Mouse (Mus musculus): Measurements from ENCODE around the gene St8sia6. TPM values are rescaled to one million over a fixed set of nuclear protein-coding genes. Genes with fewer than 3 reads are reported as not detected.
"Not testable (repeated sequence)": the region's sequence is repeated elsewhere in the genome, so short reads cannot be mapped to it uniquely, and the experiment has no call there.

St8sia6 gene
- polyA plus RNA-seq, 1 experiment from 2014 or later = 2.9 TPM

- Histone ChIP-seq H3K9me3 (ENCODE audit: control insufficient read depth, low read length) (no peaks in the 10 kb centered on the region), H3K4me1 (replicated peaks; ENCODE audit: control insufficient read depth, insufficient read depth, low read length) (no peaks in the 10 kb centered on the region), H3K4me3 (replicated peaks; ENCODE audit: low read length) (no peak overlapping the region), H3K27me3 (ENCODE audit: control insufficient read depth, insufficient read depth, low read length) (no peaks in the 10 kb centered on the region), H3K36me3 (replicated peaks; ENCODE audit: control insufficient read depth, insufficient read depth) (no peaks in the 10 kb centered on the region), H3K4me2 (replicated peaks) (no peak overlapping the region), H3K9ac (no peak overlapping the region), H3K27ac (no peak overlapping the region)
- 0 out of 2 replicates have a peak, but pooled peaks have one; percentile 73 for ATAC-seq (ENCODE audit: low FRiP score)
- DNase-seq (ENCODE audit: low spot score) = no peak
- 70% methylated on average over 2 of the region's 2 CpGs for whole genome bisulfite sequencing
Measured at GRCm38 (mm10) chr2:13694417-13694816, 99.4 kb downstream of the St8sia6 start.

GRCm38 (mm10) chr2:13684380-13684779 is 109.5 kb downstream of the St8sia6 start:
- no peak for ATAC-seq (ENCODE audit: low FRiP score)
- H3K4me2 ChIP-seq (replicated peaks) = no peak overlapping the region
- DNase-seq (ENCODE audit: low spot score) = no peak
- no peak overlapping the region for H3K4me3 ChIP-seq (replicated peaks; ENCODE audit: low read length)
- 0 out of 2 replicates have a peak, but pooled peaks cover 7% of the 10 kb centered on the region for H3K4me1 ChIP-seq (replicated peaks; ENCODE audit: control insufficient read depth, insufficient read depth, low read length)
- no peaks in the 10 kb centered on the region for H3K36me3 ChIP-seq (replicated peaks; ENCODE audit: control insufficient read depth, insufficient read depth)
- no peaks in the 10 kb centered on the region for H3K9me3 ChIP-seq (ENCODE audit: control insufficient read depth, low read length)
- no peak overlapping the region for H3K27ac ChIP-seq
- no peaks in the 10 kb centered on the region for H3K27me3 ChIP-seq (ENCODE audit: control insufficient read depth, insufficient read depth, low read length)
- no peak overlapping the region for H3K9ac ChIP-seq
- 87% methylated on average over 4 of the region's 4 CpGs for WGBS

- H3K4me2 ChIP-seq (replicated peaks) = no peak overlapping the region
- WGBS = 74% methylated on average over 2 of the region's 2 CpGs
- H3K4me1 ChIP-seq (replicated peaks; ENCODE audit: control insufficient read depth, insufficient read depth, low read length) = 0 out of 2 replicates have a peak, but pooled peaks cover 7% of the 10 kb centered on the region
Measured at GRCm38 (mm10) chr2:13683205-13683570, 110.7 kb downstream of the St8sia6 start.

GRCm38 (mm10) chr2:13682488-13683204 is 111.2 kb downstream of the St8sia6 start:
- H3K36me3 ChIP-seq (replicated peaks; ENCODE audit: control insufficient read depth, insufficient read depth) = no peaks in the 10 kb centered on the region
- DNase-seq (ENCODE audit: low spot score) (peak; percentile 76), ATAC-seq (ENCODE audit: low FRiP score) (peak; percentile 79)
- H3K4me3 ChIP-seq (replicated peaks; ENCODE audit: low read length) = no peak overlapping the region
- H3K27me3 ChIP-seq (ENCODE audit: control insufficient read depth, insufficient read depth, low read length) = no peaks in the 10 kb centered on the region
- H3K4me1 ChIP-seq (replicated peaks; ENCODE audit: control insufficient read depth, insufficient read depth, low read length) = 0 out of 2 replicates have a peak, but pooled peaks cover 7% of the 10 kb centered on the region
- H3K4me2 ChIP-seq (replicated peaks) = no peak overlapping the region
- H3K9me3 ChIP-seq (ENCODE audit: control insufficient read depth, low read length) = no peaks in the 10 kb centered on the region
- no peak overlapping the region for H3K27ac ChIP-seq
- 58% methylated on average over 4 of the region's 4 CpGs for WGBS
- H3K9ac ChIP-seq = no peak overlapping the region

More at GRCm38 (mm10) chr2:13683205-13683570, 110.7 kb downstream of the St8sia6 start:
- DNase-seq (ENCODE audit: low spot score) (no peak), ATAC-seq (ENCODE audit: low FRiP score) (peak; percentile 43; the same call in 1 of the 2 replicates)
- Histone ChIP-seq H3K27ac (no peak overlapping the region), H3K9ac (no peak overlapping the region), H3K36me3 (replicated peaks; ENCODE audit: control insufficient read depth, insufficient read depth) (no peaks in the 10 kb centered on the region), H3K4me3 (replicated peaks; ENCODE audit: low read length) (no peak overlapping the region), H3K27me3 (ENCODE audit: control insufficient read depth, insufficient read depth, low read length) (no peaks in the 10 kb centered on the region), H3K9me3 (ENCODE audit: control insufficient read depth, low read length) (no peaks in the 10 kb centered on the region)

- no peaks in the 10 kb centered on the region for H3K9me3 ChIP-seq (ENCODE audit: control insufficient read depth, low read length)
- 66% methylated on average over 3 of the region's 3 CpGs for WGBS
- DNase-seq (ENCODE audit: low spot score) = no peak
Measured at GRCm38 (mm10) chr2:13672946-13673345, 120.9 kb downstream of the St8sia6 start.

GRCm38 (mm10) chr2:13672426-13672825 is 121.4 kb downstream of the St8sia6 start:
- DNase-seq (ENCODE audit: low spot score) (no peak), ATAC-seq (ENCODE audit: low FRiP score) (no peak)
- no peak overlapping the region for H3K4me3 ChIP-seq (replicated peaks; ENCODE audit: low read length)
- no peak overlapping the region for H3K27ac ChIP-seq
- H3K36me3 ChIP-seq (replicated peaks; ENCODE audit: control insufficient read depth, insufficient read depth) = no peaks in the 10 kb centered on the region
- no peaks in the 10 kb centered on the region for H3K27me3 ChIP-seq (ENCODE audit: control insufficient read depth, insufficient read depth, low read length)
- no peak overlapping the region for H3K4me2 ChIP-seq (replicated peaks)
- no peaks in the 10 kb centered on the region for H3K4me1 ChIP-seq (replicated peaks; ENCODE audit: control insufficient read depth, insufficient read depth, low read length)
- no peaks in the 10 kb centered on the region for H3K9me3 ChIP-seq (ENCODE audit: control insufficient read depth, low read length)
- WGBS = 87% methylated on average over 12 of the region's 12 CpGs
- no peak overlapping the region for H3K9ac ChIP-seq

More at GRCm38 (mm10) chr2:13672946-13673345, 120.9 kb downstream of the St8sia6 start:
- no peak overlapping the region for H3K9ac ChIP-seq
- no peaks in the 10 kb centered on the region for H3K36me3 ChIP-seq (replicated peaks; ENCODE audit: control insufficient read depth, insufficient read depth)
- H3K27me3 ChIP-seq (ENCODE audit: control insufficient read depth, insufficient read depth, low read length) = no peaks in the 10 kb centered on the region
- no peak for ATAC-seq (ENCODE audit: low FRiP score)
- no peak overlapping the region for H3K4me3 ChIP-seq (replicated peaks; ENCODE audit: low read length)
- no peak overlapping the region for H3K4me2 ChIP-seq (replicated peaks)
- no peaks in the 10 kb centered on the region for H3K4me1 ChIP-seq (replicated peaks; ENCODE audit: control insufficient read depth, insufficient read depth, low read length)
- no peak overlapping the region for H3K27ac ChIP-seq

- no peak overlapping the region for H3K4me3 ChIP-seq (replicated peaks; ENCODE audit: low read length)
- ATAC-seq (ENCODE audit: low FRiP score) = no peak
- H3K4me2 ChIP-seq (replicated peaks) = no peak overlapping the region
- H3K27me3 ChIP-seq (ENCODE audit: control insufficient read depth, insufficient read depth, low read length) = no peaks in the 10 kb centered on the region
- no peaks in the 10 kb centered on the region for H3K4me1 ChIP-seq (replicated peaks; ENCODE audit: control insufficient read depth, insufficient read depth, low read length)
- H3K9me3 ChIP-seq (ENCODE audit: control insufficient read depth, low read length) = no peaks in the 10 kb centered on the region
- no peak overlapping the region for H3K9ac ChIP-seq
- DNase-seq (ENCODE audit: low spot score) = no peak
- H3K27ac ChIP-seq = no peak overlapping the region
- 61% methylated on average over 1 of the region's 1 CpGs for WGBS
- no peaks in the 10 kb centered on the region for H3K36me3 ChIP-seq (replicated peaks; ENCODE audit: control insufficient read depth, insufficient read depth)
Measured at GRCm38 (mm10) chr2:13634866-13635265, 159.0 kb downstream of the St8sia6 start.

GRCm38 (mm10) chr2:13630136-13630832 is 163.6 kb downstream of the St8sia6 start:
- DNase-seq (ENCODE audit: low spot score) (no peak), ATAC-seq (ENCODE audit: low FRiP score) (no peak)
- Histone ChIP-seq H3K9ac (no peak overlapping the region), H3K9me3 (ENCODE audit: control insufficient read depth, low read length) (no peaks in the 10 kb centered on the region), H3K4me2 (replicated peaks) (no peak overlapping the region), H3K4me3 (replicated peaks; ENCODE audit: low read length) (no peak overlapping the region), H3K27ac (no peak overlapping the region), H3K36me3 (replicated peaks; ENCODE audit: control insufficient read depth, insufficient read depth) (no peaks in the 10 kb centered on the region), H3K27me3 (ENCODE audit: control insufficient read depth, insufficient read depth, low read length) (no peaks in the 10 kb centered on the region), H3K4me1 (replicated peaks; ENCODE audit: control insufficient read depth, insufficient read depth, low read length) (no peaks in the 10 kb centered on the region)
- 82% methylated on average over 7 of the region's 7 CpGs for WGBS

GRCm38 (mm10) chr2:13603636-13604035 is 190.2 kb downstream of the St8sia6 start:
- 85% methylated on average over 5 of the region's 5 CpGs for WGBS
- DNase-seq (ENCODE audit: low spot score); ATAC-seq (ENCODE audit: low FRiP score): not testable (repeated sequence)

More at GRCm38 (mm10) chr2:13603636-13604035, 190.2 kb downstream of the St8sia6 start:
- H3K9ac ChIP-seq; H3K9me3 ChIP-seq (ENCODE audit: control insufficient read depth, low read length); H3K4me2 ChIP-seq (replicated peaks); H3K27ac ChIP-seq; H3K4me3 ChIP-seq (replicated peaks; ENCODE audit: low read length); H3K27me3 ChIP-seq (ENCODE audit: control insufficient read depth, insufficient read depth, low read length); H3K36me3 ChIP-seq (replicated peaks; ENCODE audit: control insufficient read depth, insufficient read depth); H3K4me1 ChIP-seq (replicated peaks; ENCODE audit: control insufficient read depth, insufficient read depth, low read length): not testable (repeated sequence)

All from hindbrain, embryonic 14.5 days (tissue).